ENCODE assay signal across 24 mouse cellular contexts in the genomic region with DNA sequence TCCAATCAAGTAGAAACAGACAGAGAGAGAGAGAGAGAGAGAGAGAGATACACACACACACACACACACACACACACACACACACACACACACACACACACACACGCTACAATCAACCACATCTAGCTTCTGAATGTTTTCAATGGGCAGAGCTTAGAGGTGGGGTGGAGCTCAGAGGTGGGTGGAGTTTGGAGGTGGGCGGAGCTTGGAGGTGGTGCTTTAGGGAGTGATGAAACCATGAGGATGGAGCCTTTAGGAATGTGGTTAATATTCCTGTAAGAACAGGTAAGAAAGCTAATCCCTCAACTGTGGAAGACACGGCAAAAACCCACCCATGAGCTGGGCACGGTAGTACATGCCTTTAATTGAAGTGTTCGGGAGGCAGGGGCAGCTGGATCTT.
DNase-seq lines count a peak whose midpoint lies in the region; ATAC-seq and TF ChIP-seq lines count a peak whose summit lies in the region.
"Had no signal": no experiment of that assay in that cellular context is flagged by ENCODE, and none has a peak within 500 bp of the region (broad histone marks: within the 10 kb centered on the region; RNA-seq: fewer than 3 reads in every experiment).

No protein-coding gene starts in this region.

- no peak overlapping the region for H3K4me2 ChIP-seq in embryonic facial prominence, embryonic 14.5 days (ENCODE audit: low read depth, low read length)
- no peak overlapping the region for H3K4me2 ChIP-seq in forebrain, embryonic 12.5 days
- H3K4me2 ChIP-seq: embryonic facial prominence, embryonic 15.5 days; heart, embryonic 11.5 days; heart, embryonic 15.5 days; hindbrain, embryonic 13.5 days had no signal

- H3K36me3 ChIP-seq in embryonic facial prominence, embryonic 14.5 days (ENCODE audit: control insufficient read depth, insufficient read depth, low read length), result 0 out of 2 replicates have a peak, but pooled peaks cover 6% of the 10 kb centered on the region
- H3K36me3 ChIP-seq in embryonic facial prominence, embryonic 10.5 days (replicated peaks), result peaks cover 36% of the 10 kb centered on the region
- no peaks in the 10 kb centered on the region for H3K36me3 ChIP-seq in ES-E14 (ENCODE audit: control insufficient read depth, insufficient read depth, low read length, poor library complexity, severe bottlenecking)
- H3K36me3 ChIP-seq in forebrain, embryonic 12.5 days (replicated peaks), result no peaks in the 10 kb centered on the region
- H3K36me3 ChIP-seq: heart, embryonic 15.5 days; hindbrain, embryonic 13.5 days had no signal

- H3K27ac ChIP-seq in embryonic facial prominence, embryonic 14.5 days (replicated peaks; ENCODE audit: low read depth, low read length), result no peak overlapping the region
- H3K27ac ChIP-seq in embryonic facial prominence, embryonic 10.5 days (replicated peaks), result no peak overlapping the region
- H3K27ac ChIP-seq in ES-E14 (ENCODE audit: insufficient read depth, low read depth, low read length, poor library complexity, severe bottlenecking), result no peak overlapping the region
- H3K27ac ChIP-seq in forebrain, embryonic 12.5 days, result no peak overlapping the region
- no peak overlapping the region for H3K27ac ChIP-seq in gastrocnemius, adult 2 months
- H3K27ac ChIP-seq: embryonic facial prominence, embryonic 15.5 days; heart, adult 2 months; heart, embryonic 15.5 days; hindbrain, embryonic 13.5 days; hindbrain, postnatal 0 days had no signal

- H3K4me1 ChIP-seq in embryonic facial prominence, embryonic 14.5 days (ENCODE audit: control insufficient read depth, insufficient read depth, low read length), result no peaks in the 10 kb centered on the region
- H3K4me1 ChIP-seq in embryonic facial prominence, embryonic 10.5 days, result peaks cover 8% of the 10 kb centered on the region
- peaks cover 0 to 7% of the 10 kb centered on the region in 2 experiments; a peak in 1 of 4 replicates for H3K4me1 ChIP-seq in ES-E14 (ENCODE audit: control insufficient read depth in 2 of 2, insufficient read depth in 2 of 2, low read length in 2 of 2, poor library complexity in 1 of 2)
- peaks cover 11% of the 10 kb centered on the region for H3K4me1 ChIP-seq in forebrain, embryonic 12.5 days
- H3K4me1 ChIP-seq: heart, embryonic 15.5 days had no signal

- H3K4me3 ChIP-seq in embryonic facial prominence, embryonic 14.5 days (ENCODE audit: low read depth, low read length), result no peak overlapping the region
- H3K4me3 ChIP-seq in embryonic facial prominence, embryonic 10.5 days, result no peak overlapping the region
- H3K4me3 ChIP-seq in ES-E14 (ENCODE audit: insufficient read depth in 1 of 2, low read depth in 1 of 2, low read length in 2 of 2, poor library complexity in 1 of 2, severe bottlenecking in 1 of 2), result no peak overlapping the region
- no peak overlapping the region for H3K4me3 ChIP-seq in forebrain, embryonic 12.5 days (replicated peaks)
- no peak overlapping the region for H3K4me3 ChIP-seq in gastrocnemius, adult 2 months
- H3K4me3 ChIP-seq: embryonic facial prominence, embryonic 15.5 days; erythroblast, embryonic 14.5 days; heart, adult 2 months; heart, embryonic 15.5 days; hindbrain, embryonic 13.5 days had no signal

- no peak overlapping the region for H3K9ac ChIP-seq in embryonic facial prominence, embryonic 14.5 days (ENCODE audit: low read depth, low read length)
- H3K9ac ChIP-seq in ES-E14 (ENCODE audit: insufficient read depth, low read depth, low read length, poor library complexity, severe bottlenecking), result no peak overlapping the region
- H3K9ac ChIP-seq in forebrain, embryonic 12.5 days, result no peak overlapping the region
- H3K9ac ChIP-seq: embryonic facial prominence, embryonic 15.5 days; forebrain, postnatal 0 days; heart, embryonic 15.5 days; hindbrain, embryonic 13.5 days had no signal

- H3K9me3 ChIP-seq in embryonic facial prominence, embryonic 14.5 days (ENCODE audit: control insufficient read depth, low read length), result no peaks in the 10 kb centered on the region
- 0 out of 2 replicates have a peak, but pooled peaks cover under 1% of the 10 kb centered on the region for H3K9me3 ChIP-seq in embryonic facial prominence, embryonic 10.5 days
- no peaks in the 10 kb centered on the region for H3K9me3 ChIP-seq in ES-E14 (ENCODE audit: control insufficient read depth, insufficient read depth, low read depth, low read length)
- no peaks in the 10 kb centered on the region for H3K9me3 ChIP-seq in forebrain, embryonic 12.5 days
- H3K9me3 ChIP-seq: embryonic facial prominence, embryonic 15.5 days; heart, embryonic 15.5 days; hindbrain, embryonic 13.5 days had no signal

- no peak for ATAC-seq in embryonic facial prominence, embryonic 14.5 days (ENCODE audit: low read depth)
- no peak for ATAC-seq in forebrain, embryonic 12.5 days (ENCODE audit: low FRiP score)
- ATAC-seq: forebrain, postnatal 0 days; hindbrain, postnatal 0 days; Patski had no signal

- H3K27me3 ChIP-seq in embryonic facial prominence, embryonic 14.5 days (replicated peaks; ENCODE audit: control insufficient read depth, insufficient read depth, low read length), result no peaks in the 10 kb centered on the region
- no peaks in the 10 kb centered on the region; the same call in 1 of the 2 replicates for H3K27me3 ChIP-seq in embryonic facial prominence, embryonic 10.5 days (replicated peaks; ENCODE audit: low read depth, poor library complexity, severe bottlenecking)
- no peaks in the 10 kb centered on the region for H3K27me3 ChIP-seq in forebrain, embryonic 12.5 days
- H3K27me3 ChIP-seq: embryonic facial prominence, embryonic 15.5 days; hindbrain, embryonic 13.5 days; Patski had no signal

- in situ Hi-C loops in ES-E14 (cut with MboI; ENCODE audit: low sequenced_read_pairs in 2 of 2, unreplicated experiment in 2 of 2), result no loop called here

- TF ChIP-seq CTCF in gastrocnemius, adult 2 months (IDR thresholded peaks at IDR 0.05), result no peak

- 74% methylated on average over 5 of the region's 5 CpGs for WGBS in embryonic facial prominence, embryonic 14.5 days
- 87% methylated on average over 5 of the region's 5 CpGs for WGBS in embryonic facial prominence, embryonic 10.5 days
- WGBS in forebrain, embryonic 12.5 days, result 85% methylated on average over 5 of the region's 5 CpGs

- peak; percentile 31 for DNase-seq in embryonic facial prominence, embryonic 14.5 days (ENCODE audit: low spot score)
- DNase-seq in embryonic facial prominence, embryonic 10.5 days (ENCODE audit: low spot score), result no peak
- peak; percentile 26 for DNase-seq in 3134 (ENCODE audit: extremely low read depth, insufficient read length, low spot score)
- DNase-seq in ES-E14 (ENCODE audit: low read depth, low spot score), result peak; percentile 39
- DNase-seq in c-Kit-positive CD71-positive TER-119-negative erythroid progenitor cells, embryonic 14.5 days (ENCODE audit: low read depth), result peak; percentile 5
- DNase-seq in layer of hippocampus, postnatal 10 days (ENCODE audit: low spot score in 2 of 2), result no peak
- DNase-seq in gastrocnemius, adult 2 months, result no peak
- DNase-seq: adrenal gland, postnatal 10 days; cerebellum, adult 18-20 months; cerebellum, adult 9-11 months; cerebellum, postnatal 36 days; forebrain, postnatal 0 days; gastrocnemius, postnatal 10 days; heart, adult 2 months; heart, postnatal 14 days; kidney, adult 11 months had no signal

- intact Hi-C loops in gastrocnemius, adult 2 months (cut with DNase I), result no loop called here

TF ChIP-seq in ES-E14, 5 proteins besides CTCF, POLR2A, EP300 and RAD21:
- TF ChIP-seq CHD2 (IDR thresholded peaks at IDR 0.05; ENCODE audit: low read depth, low read length), result no peak

Comparison
In these comparisons a context has a peak if more than half of its experiments do, and no peak if none do; other contexts are left out.
1. DNase-seq: peak in embryonic facial prominence, embryonic 14.5 days (single experiment), 3134 (single experiment), ES-E14 (single experiment) and c-Kit-positive CD71-positive TER-119-negative erythroid progenitor cells, embryonic 14.5 days (single experiment); none in embryonic facial prominence, embryonic 10.5 days (single experiment), layer of hippocampus, postnatal 10 days (0 of 2) and gastrocnemius, adult 2 months (single experiment).